Mouse (Mus musculus) large intestine, adult 2 months (tissue): ENCODE data around the gene Kcnh4. TPM values are rescaled to one million over a fixed set of nuclear protein-coding genes. Genes with fewer than 3 reads are reported as not detected.

Experiments used
- DNase-seq: peaks from one replicate; pipeline ENCODE4 v3.0.0-alpha.2; 2012; ENCODE audit warnings: low read depth, low spot score
- WGBS: fragments of 180-500 bp; shearing (Covaris S2); methylation state at CpG from one replicate; pipeline ENCODE4 v1.1.7; 2018; 5-methylcytosine and 5-hydroxymethylcytosine counted together
- polyA plus RNA-seq: library from polyadenylated mRNA; depleted of rRNA; stranded (reverse); fragments of >200 nt; gene quantifications from 2 replicates; pipeline ENCODE4 v1.2.3, GENCODE M21; 2012

Gene Kcnh4
- polyA plus RNA-seq, 1 experiment: 0.06 TPM

DNA sequence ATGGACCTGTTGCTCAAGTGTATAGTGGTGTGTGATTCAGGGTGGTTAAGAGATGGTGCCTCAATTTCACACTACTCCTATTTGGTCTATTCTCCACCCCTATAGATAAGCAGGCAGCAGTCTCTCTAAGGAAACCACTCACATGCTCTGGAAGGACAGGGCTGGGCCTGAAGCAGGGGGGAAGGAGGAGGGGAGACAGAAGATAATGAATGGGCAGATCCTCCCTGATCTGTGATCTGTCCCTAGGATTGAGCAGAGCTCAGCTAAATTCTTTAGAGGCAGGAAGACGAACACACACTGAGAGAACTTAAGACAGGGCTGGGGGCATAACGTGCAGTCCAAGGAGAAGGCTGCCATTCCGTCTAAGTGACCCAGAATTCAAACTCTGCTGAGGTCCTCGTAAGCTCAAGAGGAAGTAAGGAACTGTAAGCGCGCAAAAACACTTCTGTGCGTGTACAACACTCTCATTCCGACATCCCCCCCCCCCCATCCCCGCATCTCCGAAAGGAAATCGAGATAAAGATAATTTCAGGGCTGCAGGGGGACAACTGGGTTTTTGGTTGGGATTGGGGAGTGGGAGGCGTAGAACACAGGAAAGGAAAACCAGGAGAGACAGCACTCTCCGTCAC lies 22.5 kb downstream of the Kcnh4 start:
- 0% methylated on average over 13 of the region's 13 CpGs for WGBS
- no peak for DNase-seq

DNA sequence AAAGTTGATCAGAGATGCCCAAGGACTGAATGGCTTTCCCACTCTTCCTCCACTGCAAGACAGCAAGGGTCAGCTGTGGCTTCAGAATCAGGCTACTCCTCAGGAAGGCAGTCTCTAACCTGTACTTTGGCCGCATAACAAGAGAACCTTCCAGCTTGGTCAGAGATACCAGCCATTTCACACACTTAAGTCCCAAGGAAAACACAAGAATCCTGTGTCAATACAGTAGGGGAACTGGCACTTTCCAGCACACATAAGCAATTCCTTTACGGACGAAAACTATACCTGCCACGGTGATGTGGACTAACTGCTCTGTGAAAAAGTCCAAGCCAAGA lies 23.0 kb downstream of the Kcnh4 start:
- 31% methylated on average over 4 of the region's 4 CpGs for WGBS
- DNase-seq: no peak

DNA sequence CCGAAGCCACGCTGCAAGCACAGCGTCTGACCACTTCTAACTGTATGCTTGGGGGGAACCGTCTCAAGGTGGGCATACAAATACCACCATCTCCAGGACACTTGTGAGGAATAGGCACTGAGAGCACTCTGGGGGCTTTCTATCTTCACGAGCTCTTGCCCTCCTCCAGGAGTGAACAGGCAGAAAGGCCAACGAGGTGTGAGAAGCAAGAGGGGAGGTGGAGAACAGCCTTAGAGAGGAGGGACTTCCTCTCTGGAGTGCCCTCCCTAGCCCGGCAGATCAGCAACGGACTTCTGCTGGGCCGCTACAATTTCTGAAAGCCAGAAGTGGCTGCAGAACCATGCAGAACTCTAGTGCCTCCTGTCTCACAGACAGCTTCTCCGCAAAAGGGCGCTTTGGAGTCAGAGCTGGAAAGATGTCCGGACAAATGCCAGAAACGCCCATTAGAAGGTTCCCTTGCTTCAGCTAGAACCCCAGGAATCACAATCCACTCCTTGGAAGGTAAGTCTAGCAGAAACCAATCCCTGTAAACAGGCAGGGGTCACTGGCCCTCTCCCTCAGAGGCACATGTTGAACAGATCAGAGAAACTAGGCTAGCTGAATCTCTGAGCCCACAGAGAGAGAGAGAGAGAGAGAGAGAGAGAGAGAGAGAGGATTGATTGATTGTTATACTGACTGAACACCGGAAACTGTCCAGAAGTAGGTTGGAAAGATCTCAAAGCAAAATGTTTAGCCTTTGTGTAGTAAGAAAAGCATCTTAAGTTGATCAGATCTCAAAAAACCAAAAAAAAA lies 23.6 kb downstream of the Kcnh4 start:
- 66% methylated on average over 14 of the region's 14 CpGs for whole genome bisulfite sequencing
- DNase-seq: no peak

DNA sequence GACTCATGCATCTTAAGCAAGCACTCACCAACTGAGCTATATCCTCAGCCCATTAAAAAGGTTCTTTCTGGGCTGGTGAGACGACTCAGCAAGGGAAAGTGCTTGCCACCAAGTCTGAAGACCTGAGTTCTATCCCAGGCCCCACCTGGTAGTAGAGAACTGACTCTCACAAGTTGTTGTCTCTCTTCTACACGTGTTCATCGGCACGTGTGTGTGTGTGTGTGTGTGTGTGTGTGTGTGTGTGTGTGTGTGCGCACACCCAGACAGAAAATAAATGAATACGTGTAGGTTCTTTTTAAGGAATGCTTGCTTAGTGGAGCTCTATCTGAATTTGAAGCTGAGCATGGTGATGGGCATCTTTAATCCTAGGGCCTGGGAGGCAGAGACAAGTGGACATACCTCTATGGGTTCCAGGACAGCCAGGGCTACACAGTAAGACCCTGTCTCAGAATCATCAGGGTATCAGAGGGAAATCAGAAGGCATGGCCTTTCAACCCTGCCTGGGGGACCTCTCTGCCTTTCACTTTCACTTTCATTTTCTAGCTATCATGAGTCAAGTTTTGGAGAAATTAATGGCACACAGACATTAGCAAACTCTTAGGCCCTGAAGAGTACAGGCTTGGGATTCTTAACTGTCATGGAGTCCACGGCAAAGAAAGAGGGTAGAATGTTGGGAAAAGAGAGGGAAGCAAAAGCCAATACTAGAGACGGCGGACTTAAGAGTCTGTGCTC lies 24.4 kb downstream of the Kcnh4 start:
- DNase-seq: no peak
- 81% methylated on average over 9 of the region's 9 CpGs for WGBS

DNA sequence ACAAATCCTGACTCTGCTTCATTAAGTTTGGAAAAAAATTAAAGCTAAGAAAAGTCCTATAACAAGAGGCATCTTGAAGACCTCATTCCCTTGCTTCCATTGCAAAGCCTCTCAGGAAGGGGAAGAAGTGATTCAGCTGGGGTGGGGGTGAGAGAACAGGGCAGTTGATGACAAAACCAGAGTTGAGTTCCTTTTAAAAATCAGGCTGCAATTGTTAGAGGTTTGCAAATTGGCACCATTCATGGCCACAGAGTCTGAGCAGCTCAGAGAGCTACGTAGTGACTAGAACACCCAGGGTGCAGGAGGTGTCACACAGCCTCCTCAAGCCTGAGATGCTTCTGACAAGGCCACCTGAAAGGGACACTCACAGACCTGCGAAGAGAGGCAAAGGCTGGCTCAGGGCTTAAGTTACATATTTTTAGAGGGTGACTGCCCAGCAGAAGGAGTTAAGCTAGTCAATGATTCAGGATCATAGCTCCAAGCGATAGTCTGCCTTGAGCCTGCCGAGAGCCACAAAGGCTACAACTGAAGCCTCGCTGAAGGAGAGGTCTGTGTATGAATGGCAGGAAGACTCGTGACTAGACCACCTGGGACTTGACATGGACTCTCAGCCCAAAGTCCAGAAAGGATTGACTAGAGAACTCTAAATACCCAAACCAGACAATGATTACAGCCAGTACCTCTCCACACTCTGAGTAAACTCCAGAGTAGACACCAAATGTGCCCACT lies 29.1 kb downstream of the Kcnh4 start:
- DNase-seq: no peak
- 80% methylated on average over 6 of the region's 6 CpGs for WGBS

DNA sequence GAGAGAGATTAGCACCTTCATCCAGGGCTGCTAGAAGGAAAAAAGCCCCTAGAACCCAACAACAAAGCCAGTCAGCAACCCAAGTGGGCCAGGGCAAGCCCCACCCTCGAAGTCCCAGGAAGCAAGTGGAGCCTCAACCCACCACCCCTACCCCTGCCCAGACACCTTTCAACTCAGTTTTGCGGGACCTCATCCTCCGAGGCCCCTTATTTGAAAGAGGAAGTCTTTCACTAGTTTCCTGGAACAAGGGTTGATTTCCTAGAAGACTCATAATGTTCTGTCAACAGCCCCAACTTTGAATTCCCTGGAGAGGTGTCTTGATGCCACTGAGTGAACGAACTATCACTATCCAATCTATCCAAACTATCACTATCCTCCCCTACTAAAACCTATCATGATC lies 29.8 kb downstream of the Kcnh4 start:
- 71% methylated on average over 4 of the region's 4 CpGs for WGBS
- DNase-seq: no peak

DNA sequence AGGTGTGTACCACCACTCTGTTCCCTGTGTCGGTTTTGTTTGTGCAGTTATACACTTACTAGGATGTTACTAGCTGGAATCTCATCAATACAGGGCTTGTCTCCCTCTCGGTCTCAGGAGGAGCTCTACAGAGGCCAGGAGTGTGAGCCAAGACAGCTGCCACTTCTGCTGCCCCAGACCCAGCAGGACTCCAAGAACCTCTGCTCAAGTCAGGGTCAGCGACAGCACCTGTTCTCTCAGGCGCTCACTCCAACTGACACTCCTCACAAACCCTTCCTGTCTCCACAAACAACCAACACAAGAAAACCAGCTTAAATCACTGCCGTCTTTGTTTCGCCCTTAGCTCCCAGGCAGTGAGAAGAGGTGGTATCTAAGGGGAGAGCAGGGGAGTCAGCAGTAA lies 31.1 kb downstream of the Kcnh4 start:
- WGBS: 87% methylated on average over 6 of the region's 6 CpGs
- no peak for DNase-seq

DNA sequence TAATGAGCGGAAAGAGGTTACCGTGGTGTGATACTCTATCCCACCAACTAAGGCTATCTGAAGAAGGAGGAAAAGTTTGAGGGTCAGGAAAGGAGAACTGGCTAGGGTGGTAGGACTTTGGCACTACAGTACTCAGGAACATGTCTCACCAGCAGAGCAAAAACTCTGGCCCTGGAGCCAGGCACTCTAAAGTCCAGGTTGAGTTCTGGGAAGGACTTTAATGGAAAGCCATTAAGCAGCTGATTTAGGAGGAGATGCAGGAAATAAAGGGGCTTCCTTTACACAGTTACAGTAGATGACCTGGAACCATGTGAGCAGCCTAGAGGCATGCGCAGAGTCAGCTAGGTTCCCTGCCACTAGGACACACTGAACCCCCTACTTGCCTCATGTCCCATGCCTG lies 32.5 kb downstream of the Kcnh4 start:
- no peak for DNase-seq
- WGBS: 95% methylated on average over 3 of the region's 3 CpGs

DNA sequence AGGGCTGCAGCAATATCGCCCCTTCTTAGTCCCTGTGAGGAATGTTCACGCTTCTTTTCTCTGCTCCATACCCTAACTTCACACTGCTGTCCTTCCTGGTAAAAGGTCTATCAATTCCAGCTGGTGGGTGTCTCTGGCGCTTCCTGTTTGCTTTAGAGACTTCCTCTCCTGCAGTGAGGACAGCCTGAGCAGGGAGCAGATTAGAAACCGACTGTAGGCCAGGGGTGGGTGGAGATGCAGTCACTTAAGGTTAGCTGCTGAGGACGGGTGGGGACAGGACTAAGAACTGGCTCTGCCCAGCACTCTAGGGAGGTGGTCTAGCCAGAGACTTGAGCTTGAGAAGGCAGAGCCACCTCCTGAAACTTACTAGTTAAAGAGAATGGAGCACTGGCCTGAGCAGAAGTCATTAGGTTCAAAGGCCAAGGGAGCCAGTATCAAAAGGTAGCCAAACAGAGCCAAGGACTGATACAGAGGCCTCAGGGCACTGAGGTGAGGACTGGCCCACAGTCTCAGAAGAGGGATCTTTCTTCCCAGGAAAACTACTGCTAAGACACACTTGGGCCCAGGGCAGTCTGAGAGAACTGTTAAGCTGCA lies 34.7 kb downstream of the Kcnh4 start:
- no peak for DNase-seq
- 28% methylated on average over 5 of the region's 5 CpGs for WGBS

DNA sequence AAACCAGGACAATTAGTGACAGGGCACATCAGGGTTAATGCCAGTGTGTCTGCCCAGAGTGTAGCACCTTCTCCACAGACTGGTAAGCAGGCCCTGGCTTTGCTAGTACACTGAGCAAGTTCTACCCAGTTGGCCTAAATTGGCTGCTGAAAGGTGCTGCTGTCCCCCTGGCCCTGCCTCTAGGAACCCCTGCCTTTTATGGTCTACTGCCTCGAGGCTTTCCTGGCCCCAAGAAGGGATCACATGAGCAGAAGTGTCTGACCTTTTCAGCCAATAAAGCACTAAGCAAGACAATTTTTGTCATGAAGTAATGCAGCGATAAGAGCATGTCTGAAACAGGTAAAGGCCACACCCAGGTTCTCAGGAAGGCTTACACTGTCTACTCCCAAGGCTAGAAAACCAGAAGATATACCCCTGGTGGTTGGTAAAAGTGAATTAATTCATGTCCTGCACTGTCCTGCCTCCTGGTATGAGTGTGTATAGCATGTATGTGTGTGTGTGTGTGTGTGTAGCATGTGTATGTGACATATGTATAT lies 37.2 kb downstream of the Kcnh4 start:
- WGBS: 32% methylated on average over 2 of the region's 2 CpGs
- DNase-seq: no peak

DNA sequence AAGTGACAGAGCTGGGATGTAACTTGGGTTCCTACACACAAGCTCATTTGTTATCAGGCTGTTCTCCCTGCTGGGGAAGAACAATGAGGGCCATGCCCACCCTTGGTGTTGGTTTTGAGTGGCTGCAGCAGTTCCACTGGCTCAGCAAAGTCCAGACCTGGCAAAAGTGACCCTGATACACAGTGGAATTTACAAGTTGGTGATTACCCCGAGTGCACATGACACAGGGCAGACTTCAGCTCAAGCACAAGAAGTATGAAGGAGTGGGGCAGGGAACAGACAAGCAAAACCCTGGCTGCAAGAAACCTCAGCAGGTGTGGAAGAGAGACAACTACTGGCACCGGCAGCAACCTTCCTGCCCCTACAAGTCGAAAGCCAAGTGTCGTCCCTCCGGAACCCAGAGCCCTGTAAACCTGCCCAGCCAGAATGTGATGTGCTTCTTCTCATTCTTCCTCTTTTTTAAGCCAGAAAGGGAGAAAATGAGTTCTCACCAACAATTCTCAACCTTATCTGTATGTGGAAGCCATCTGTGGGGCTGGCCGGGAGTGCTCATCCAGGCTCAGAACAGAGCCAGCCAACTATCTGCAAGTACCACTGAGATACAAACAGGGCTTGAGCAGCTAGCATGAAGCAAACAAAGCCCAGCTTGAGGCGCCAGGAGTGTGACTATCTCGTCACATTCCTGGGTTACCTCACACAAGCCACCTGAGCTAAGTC lies 37.8 kb downstream of the Kcnh4 start:
- 63% methylated on average over 8 of the region's 8 CpGs for WGBS
- no peak for DNase-seq

DNA sequence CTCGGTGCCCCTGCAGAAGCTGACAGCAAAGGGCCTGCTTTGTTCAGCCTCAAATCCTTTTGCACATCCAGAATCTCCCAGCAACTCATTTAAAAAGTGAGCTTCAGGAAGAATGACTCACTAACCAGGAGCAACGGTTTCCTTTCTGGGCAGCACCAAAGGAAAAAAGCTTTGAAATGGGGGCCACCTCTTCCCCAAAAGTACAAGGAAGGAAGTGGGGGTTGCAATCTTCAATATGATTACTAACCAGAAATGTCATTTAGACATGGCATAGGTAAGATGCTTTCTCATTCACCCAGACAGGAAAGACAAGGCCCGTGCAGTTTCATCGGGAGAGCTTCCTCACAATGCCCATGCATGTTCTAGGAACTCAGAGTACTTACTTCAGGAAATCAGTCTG lies 38.5 kb downstream of the Kcnh4 start:
- DNase-seq: no peak
- WGBS: 56% methylated on average over 4 of the region's 4 CpGs

DNA sequence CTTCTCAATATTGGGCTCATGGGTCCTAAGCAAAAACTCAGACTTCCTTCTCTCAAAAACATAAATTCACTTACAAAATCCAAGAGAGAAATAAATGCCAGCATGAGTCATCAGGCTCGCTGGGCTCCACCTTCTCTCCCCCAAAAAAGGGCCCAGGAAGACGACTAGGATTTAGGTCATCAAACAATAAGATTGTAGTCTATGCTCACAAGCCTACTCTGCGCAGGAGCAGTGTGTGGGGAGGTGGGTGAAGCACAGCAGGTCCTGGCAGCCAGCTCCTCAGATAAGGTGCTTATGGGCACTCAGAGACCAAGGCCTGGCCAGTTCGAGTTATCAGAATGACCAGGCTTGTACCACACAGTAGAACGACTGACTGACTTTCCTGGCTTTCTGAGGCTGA lies 39.4 kb downstream of the Kcnh4 start:
- 48% methylated on average over 5 of the region's 5 CpGs for WGBS
- DNase-seq: no peak

DNA sequence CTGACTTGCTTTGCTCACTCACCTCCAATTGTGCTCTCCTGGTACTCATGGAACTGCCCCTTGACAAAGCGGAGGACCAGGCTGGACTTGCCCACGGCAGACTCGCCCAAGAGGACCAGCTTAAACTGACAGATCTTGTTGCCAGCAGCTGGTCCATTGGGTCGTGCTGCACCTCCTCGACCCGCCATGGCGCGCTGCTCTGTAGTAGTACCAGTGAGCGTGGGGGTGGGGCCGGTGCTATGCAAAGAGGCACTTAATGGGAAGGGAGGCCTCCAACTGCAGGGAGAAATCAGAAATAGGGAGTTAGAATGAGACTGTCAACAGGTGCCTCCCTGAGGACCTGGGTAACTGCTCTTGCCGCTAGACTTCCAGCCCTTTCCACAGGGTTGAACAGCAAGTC lies 39.8 kb downstream of the Kcnh4 start:
- WGBS: 87% methylated on average over 11 of the region's 11 CpGs
- DNase-seq: no peak

DNA sequence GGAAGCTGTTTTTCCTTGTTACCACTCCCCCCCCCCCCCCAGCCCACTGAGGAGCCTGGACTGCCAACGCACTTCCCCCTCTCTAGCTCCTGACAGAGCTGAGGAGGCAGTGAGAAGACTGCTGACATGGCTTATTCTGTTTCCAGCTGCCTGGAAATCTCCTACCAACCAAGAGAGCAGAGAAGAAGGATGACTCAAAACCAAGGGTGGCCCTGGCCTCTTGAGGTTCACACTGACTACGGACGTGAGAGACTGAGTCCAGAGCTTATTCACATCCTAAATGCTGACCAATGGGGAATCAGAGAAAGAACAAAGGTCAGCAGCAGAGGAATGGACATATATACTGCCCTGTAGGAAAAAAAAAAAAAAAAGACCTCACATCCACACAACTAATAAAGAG lies 40.4 kb downstream of the Kcnh4 start:
- DNase-seq: no peak
- 80% methylated on average over 3 of the region's 3 CpGs for WGBS

DNA sequence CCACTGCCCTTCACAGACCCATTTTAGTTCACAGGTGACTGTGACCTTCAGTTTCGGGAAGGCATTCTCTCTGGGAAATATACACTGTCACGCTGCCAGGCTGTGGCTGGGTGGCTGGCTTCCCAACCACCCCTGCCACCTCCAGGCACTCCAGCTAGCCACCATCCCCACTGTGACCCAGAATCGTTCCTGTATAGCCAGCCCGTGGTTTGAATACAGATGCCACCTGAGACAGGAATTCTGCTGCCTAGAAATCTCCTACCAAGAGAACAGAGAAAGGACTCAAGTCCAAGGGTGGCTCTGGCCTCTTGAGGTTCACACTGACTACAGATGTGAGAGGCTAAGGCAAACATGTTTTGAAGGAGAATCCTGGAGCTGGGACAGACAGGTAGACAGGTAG lies 40.9 kb downstream of the Kcnh4 start:
- no peak for DNase-seq
- WGBS: 87% methylated on average over 4 of the region's 4 CpGs

DNA sequence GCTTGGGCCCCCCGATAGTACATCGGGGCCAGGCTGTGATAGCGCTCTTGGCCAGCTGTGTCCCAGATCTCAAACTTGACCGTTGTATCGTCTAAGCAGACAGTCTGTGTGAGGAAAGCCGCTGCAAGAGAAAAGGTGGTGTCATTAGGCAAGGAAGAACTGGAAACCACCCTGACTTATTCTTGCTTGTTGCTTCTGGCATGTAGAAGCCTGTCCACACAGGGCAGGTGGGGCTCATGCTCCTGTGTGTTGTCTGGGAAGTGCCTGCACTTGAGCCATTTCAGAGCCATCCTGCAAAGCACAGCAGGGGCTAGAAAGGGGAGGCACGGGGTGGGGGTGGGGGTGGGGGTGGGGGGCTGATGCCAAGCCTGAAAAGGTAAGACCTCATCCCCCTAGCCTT lies 41.3 kb downstream of the Kcnh4 start:
- no peak for DNase-seq
- WGBS: 97% methylated on average over 7 of the region's 7 CpGs

DNA sequence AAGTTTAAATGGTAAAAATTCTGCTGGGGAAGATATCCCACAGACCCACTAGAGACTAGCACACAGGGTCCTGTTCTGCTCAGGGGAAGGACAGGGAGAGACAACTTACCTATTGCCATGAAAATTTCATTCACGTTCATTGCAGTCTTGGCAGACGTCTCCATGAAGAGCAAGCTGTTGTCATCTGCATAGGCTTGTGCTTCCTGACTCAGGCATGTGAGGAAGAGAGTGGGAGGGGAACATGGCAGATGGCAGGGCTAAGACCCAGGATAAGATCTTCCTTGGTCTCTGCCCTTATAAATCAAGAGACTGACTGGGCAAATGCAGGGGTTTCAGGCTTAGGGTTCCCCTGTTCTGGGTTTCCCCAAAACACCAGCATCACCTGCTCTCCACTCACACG lies 43.1 kb downstream of the Kcnh4 start:
- 77% methylated on average over 3 of the region's 3 CpGs for WGBS
- no peak for DNase-seq

DNA sequence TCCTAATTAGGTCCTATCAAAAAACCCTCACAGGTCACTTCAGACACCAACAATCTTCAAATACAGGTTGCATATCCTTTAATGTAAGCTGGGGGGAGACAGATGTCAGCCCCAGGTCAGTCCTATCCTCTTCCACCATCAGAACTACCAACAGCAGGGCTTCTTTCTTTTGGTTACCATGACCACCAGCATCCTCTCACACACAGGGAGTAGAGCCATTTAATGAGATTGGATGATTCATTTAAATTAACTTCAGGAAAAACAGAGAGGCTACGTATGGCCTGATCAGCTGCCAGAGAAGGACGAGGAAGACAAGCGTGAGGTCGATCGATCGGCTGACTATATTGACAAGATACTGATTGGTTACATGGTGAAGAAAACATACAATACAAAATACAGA lies 44.8 kb downstream of the Kcnh4 start:
- 86% methylated on average over 6 of the region's 6 CpGs for WGBS

More for the DNA sequence above, 44.8 kb downstream of the Kcnh4 start:
- no peak for DNase-seq
